Mouse (Mus musculus): ENCODE results near the gene Galr2.

Gene Galr2

DNA sequence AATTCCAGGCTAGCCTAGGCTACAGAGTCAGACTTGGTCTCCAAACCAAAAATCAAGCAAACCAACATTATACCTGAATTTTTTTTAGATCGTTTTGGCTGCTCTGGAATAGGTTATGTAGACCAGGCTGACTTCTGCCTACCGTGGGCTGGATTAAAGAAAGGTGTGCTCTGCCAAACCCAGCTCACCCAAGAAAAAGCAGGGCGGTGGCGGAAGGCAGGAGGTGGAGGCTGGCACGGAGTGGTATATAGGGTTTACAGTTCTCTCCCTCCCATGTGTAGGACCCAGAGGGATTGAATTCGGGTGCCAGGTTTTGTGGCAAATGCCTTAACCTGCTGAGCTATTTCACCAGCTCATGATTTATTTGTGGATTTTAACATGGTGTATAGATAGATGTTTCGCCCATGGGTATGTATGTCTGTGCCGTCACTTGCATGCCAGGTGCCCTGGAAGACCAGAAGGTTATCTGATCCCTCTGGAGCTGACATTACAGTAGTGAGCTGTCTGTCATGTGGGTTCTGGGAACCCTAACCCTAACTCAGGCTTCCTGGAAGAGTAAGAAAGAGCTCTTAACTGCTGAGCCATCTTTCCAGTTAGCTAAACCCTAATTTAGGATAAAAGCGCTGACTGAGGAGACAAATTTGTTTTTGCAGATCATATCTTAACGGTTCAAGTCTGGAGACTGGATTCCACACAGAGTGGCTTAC, 26.4 kb downstream of the Galr2 start, which contains the start of gene Exoc7:
Exoc7 (minus strand) TSS at position 215 of the 707 bp plus-strand sequence.
- DNase-seq (ENCODE audit: low spot score) = peak; percentile 29

GRCm38 (mm10) chr11:116307762-116308531, 27.2 kb downstream of the Galr2 start:
- peak; percentile 44 for DNase-seq (ENCODE audit: low spot score)

- DNase-seq (ENCODE audit: low spot score) = no peak
Measured at GRCm38 (mm10) chr11:116309601-116310000, 28.9 kb downstream of the Galr2 start.

DNA sequence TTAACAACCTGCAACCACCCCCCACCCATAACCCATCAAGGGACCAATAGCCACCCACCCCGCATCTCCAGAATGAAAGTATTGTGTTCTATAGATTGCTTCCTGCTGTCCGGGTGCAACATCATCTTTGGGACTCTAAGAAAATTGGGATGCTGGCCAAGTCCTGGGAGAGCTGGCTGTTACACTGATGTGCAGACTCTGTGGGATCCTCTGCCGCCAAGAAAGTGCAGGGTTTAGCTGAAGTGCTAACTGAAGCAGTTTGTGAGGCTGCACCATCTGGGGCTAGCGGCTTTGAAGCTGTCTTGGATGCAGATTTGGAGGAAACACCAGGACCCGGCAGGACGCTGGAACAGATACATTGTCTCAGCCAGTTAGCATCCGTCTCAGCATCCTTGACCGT, 30.4 kb downstream of the Galr2 start:
- no peak for DNase-seq (ENCODE audit: low spot score)

GRCm38 (mm10) chr11:116312359-116312758, 31.6 kb downstream of the Galr2 start:
- DNase-seq (ENCODE audit: low spot score) = no peak

DNA sequence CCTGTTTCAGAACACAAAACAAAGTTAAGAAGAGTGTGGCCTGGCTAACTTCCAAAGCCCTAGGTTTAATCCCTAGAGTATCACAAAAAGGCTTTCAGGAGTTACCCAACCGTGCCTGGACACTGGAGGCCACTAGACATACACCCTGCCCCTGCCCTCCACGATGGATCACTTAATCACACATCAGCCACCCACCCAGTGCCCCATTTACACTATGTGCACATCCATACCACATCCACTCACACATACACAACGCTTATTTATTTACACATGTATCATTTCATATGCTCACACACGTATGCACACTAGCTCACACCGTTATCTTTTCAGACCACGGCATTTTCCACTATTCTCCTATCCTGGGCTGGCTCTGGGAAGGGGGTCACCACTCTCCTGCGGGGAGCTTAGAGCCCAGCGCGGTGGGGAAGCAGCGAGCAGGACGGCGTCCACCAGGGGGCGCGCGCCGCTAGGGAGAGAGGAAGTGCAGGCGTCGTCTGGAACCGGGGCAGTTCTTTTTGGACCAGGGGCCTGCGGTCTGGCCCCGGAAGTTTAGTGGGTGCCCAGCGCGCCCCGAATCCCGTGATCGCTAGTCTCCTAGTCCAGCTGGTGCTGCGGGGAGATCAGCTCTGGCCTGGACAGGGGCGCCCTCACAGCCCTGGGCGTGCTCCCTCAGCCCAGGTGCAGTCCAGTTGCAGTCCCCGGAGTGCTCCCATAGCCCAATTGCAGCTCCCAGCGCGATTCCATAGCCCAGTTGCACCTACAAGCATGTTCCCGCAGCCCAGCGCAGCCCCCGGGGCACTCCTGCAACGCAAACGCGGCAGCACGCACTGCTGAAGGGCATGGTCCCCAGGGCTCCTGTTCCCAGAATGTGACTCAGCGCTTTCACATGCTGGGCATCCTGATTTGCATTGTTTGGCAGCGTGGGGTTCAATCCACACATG, 38.2 kb downstream of the Galr2 start:
- DNase-seq (ENCODE audit: low spot score) = peak; percentile 71

DNA sequence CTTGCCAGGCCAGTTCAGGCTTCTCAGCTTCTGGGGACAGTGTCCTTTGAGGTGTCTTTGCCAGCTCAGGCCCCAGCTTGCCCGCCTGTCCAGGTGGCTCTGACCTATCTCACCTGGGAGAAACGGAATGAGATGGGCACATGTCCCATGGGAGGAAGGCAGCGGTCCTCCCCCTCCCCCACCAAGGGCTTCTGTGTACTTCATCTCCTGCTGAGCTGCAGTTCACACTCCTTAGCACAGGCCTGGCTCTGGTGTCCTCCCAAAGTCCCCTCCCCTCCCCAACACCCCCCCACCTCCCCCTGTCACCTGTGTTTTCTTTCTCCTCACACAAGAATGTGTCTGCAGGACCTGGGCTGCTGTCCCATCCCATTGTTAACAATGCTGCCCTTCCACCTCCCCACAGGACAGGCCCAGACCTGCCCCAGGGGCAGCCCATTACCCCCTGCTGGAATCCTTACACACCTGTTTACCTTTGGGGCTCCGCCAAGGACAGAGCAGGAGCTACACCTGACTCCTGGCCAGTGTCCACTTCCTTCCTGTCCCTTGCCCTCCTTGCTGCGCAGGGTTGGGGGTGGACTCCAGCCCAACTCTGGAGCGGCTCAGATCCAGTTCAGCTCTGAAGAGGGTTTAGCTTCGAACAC, 46.3 kb downstream of the Galr2 start:
- DNase-seq (ENCODE audit: low spot score) = no peak

- no peak for DNase-seq (ENCODE audit: low spot score)
Measured at GRCm38 (mm10) chr11:116329314-116330210, 48.8 kb downstream of the Galr2 start.

DNA sequence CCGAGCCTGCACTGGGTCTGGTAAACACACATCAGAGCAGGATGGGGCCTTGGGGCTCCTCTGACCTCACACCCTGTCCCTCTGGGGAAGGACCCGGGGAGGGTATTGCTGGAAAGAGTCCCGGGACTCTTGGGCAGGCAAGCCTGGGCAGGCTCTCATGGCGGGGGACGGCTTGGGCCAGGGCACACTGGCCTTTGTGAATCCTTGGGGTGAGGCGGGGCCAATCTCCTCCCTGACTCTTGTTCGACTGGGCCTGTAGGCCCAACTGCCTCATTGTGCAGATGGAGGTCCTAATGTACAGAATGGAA, 49.4 kb downstream of the Galr2 start:
- no peak for DNase-seq (ENCODE audit: low spot score)

GRCm38 (mm10) chr11:116332232-116332982, 51.7 kb downstream of the Galr2 start:
- DNase-seq (ENCODE audit: low spot score) = no peak

DNA sequence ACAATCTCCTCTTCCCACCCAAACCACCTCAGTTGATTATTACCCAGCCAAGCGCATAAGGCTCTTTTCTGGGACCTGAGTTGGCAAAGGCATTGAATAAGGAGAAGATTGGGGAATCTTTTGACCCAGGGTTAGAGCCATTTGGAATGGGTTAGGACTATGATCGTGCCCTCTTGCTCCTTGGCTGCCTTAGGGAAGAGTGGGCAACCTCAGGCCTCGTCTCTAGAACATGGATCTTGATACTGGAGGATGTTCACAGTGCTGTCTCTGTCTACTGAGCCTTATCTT, 52.2 kb downstream of the Galr2 start:
- DNase-seq (ENCODE audit: low spot score) = no peak
